Mouse (Mus musculus) intestine, embryonic 16.5 days (tissue): ENCODE data around the gene Snapc4. TPM values are rescaled to one million over a fixed set of nuclear protein-coding genes. Genes with fewer than 3 reads are reported as not detected.

Source experiments
- ATAC-seq: fragments of 200-750 bp; cut with Nextera tagmentation; 2 replicates; pipeline ENCODE4 v1.8.0; 2017; ENCODE audit warnings: moderate TSS enrichment, moderate library complexity
- H3K27ac ChIP-seq: fragments of 300-500 bp; sonication (generic); 2 replicates; pipeline ENCODE4 v1.5.1; 2014; ENCODE audit warnings: mild to moderate bottlenecking, low read length
- H3K27me3 ChIP-seq: fragments of 300-500 bp; sonication (generic); replicated peaks from 2 replicates; pipeline ENCODE4 v1.6.1; 2014; ENCODE audit warnings: low read length, control low read depth, mixed read lengths; ENCODE audit not compliant: control insufficient read depth, insufficient read depth
- H3K36me3 ChIP-seq: fragments of 300-500 bp; sonication (generic); 2 replicates; pipeline ENCODE4 v1.6.1; 2014; ENCODE audit warnings: low read length, control low read depth; ENCODE audit not compliant: control insufficient read depth, insufficient read depth
- H3K4me1 ChIP-seq: fragments of 300-500 bp; sonication (generic); 2 replicates; pipeline ENCODE4 v1.6.1; 2014; ENCODE audit warnings: low read length, control low read depth, mixed read lengths; ENCODE audit not compliant: control insufficient read depth, insufficient read depth
- H3K4me2 ChIP-seq: fragments of 300-500 bp; sonication (generic); 2 replicates; pipeline ENCODE4 v1.6.1; 2014; ENCODE audit warnings: low read depth, low read length, control low read depth
- H3K4me3 ChIP-seq: fragments of 300-500 bp; sonication (generic); 2 replicates; pipeline ENCODE4 v1.5.1; 2014; ENCODE audit warnings: mild to moderate bottlenecking, low read length
- H3K9ac ChIP-seq: fragments of 300-500 bp; sonication (generic); 2 replicates; pipeline ENCODE4 v1.6.1; 2014; ENCODE audit warnings: low read depth, low read length
- H3K9me3 ChIP-seq: fragments of 300-500 bp; sonication (generic); 2 replicates; pipeline ENCODE4 v1.6.1; 2016; ENCODE audit warnings: low read length, control low read depth; ENCODE audit not compliant: control insufficient read depth
- WGBS: fragments of 180-500 bp; shearing (Covaris S2); extraction: QIAGEN DNeasy Blood & Tissue Kit; methylation state at CpG from one replicate; pipeline ENCODE4 v1.1.7; 2014; 5-methylcytosine and 5-hydroxymethylcytosine counted together
- polyA plus RNA-seq: library from polyadenylated mRNA; unstranded; fragments of >200 nt; fragmentation: Nextera tagmentation; extraction: Ambion mirVana; gene quantifications from 2 replicates; pipeline ENCODE4 v1.2.1, GENCODE M21; 2015

Gene Snapc4
- polyA plus RNA-seq, 1 experiment from 2014 or later: 19.1 TPM

DNA sequence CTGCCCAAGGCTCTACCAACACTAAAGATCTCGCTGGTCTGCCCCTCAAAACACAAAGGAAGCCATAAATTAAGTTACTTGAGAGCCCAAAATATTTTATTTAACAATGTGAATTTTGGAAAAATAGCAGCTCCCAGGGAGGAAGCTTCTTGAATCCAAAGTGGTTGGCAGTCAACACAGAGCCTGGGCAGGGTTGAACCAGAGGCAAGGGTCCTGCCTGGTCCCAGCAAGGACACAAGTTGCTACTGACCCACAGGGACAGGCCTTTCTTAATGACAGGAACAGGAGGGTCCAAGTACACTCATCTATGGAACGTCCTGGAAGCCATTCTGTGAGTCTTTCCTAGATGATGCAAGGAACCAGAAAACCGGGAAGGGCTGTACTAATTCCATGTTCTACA, 28.9 kb upstream of the Snapc4 start:
- no peak overlapping the region for H3K27ac ChIP-seq
- no peak for ATAC-seq
- no peaks in the 10 kb centered on the region for H3K27me3 ChIP-seq
- 55% methylated on average over 3 of the region's 3 CpGs for WGBS
- peaks cover 8% of the 10 kb centered on the region for H3K36me3 ChIP-seq
- no peak overlapping the region for H3K9ac ChIP-seq
- no peak overlapping the region for H3K4me2 ChIP-seq
- no peaks in the 10 kb centered on the region for H3K9me3 ChIP-seq
- no peak overlapping the region for H3K4me3 ChIP-seq
- peaks cover 27% of the 10 kb centered on the region for H3K4me1 ChIP-seq

DNA sequence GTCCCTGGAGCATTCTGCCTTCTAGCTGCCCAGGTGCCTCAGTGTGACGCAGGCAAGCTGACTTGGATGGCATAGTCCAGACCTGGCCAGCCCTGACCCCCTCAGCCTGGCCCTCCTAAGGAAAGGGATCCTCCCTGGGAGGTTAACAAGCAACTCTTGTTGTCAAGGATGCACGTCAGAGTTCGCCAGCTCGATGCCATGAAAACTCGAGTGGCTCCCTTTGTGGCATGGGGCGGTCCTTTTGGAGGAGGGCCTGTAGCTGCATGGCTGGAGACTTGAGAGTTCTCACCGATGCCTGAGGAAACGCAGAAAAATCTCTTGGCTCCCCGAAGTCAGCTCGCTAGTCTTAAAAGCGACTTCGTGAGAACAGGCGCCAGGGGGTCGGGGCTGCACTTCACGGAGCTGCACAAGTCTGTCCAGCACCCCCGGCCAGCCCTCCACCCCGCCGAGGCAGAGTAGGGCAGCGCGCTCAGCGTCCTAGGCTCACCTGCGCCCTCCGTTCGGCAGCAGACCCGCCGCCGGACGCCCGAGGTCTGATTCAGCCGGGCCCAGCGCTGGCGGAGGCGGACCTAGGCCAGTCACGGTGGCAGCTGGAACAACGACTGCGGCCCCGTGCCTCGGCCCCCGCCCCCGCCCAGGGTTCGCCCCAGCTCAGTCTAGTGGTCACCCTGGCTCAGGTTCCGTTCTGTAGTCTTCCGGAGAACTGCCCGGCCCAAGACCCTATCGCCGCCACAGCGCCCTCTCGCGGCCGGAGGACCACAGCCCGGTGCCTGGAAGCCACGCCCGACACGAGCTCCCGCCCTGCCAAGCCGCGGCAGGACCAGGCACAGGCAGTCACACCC, 28.3 kb upstream of the Snapc4 start, which contains the start of gene Inpp5e:
TSS of gene Inpp5e (minus strand) at position 689 of the 842 bp plus-strand sequence.
- peak; percentile 97 for ATAC-seq
- Histone ChIP-seq H3K4me3 (peak within 1 kb of the TSS; percentile 84), H3K9me3 (no peaks in the 10 kb centered on the region), H3K27ac (peak within 1 kb of the TSS; percentile 76), H3K27me3 (no peaks in the 10 kb centered on the region), H3K4me2 (peak within 1 kb of the TSS; percentile 92), H3K4me1 (peaks cover 27% of the 10 kb centered on the region), H3K9ac (peak within 1 kb of the TSS; percentile 95), H3K36me3 (peaks cover 8% of the 10 kb centered on the region)
- WGBS: under 1% methylated on average over 57 of the region's 57 CpGs

GRCm38 (mm10) chr2:26403306-26403705, 22.9 kb upstream of the Snapc4 start:
- no peak for ATAC-seq
- Histone ChIP-seq H3K9me3 (no peaks in the 10 kb centered on the region), H3K27me3 (no peaks in the 10 kb centered on the region), H3K4me1 (peaks cover 25% of the 10 kb centered on the region), H3K36me3 (peaks cover 16% of the 10 kb centered on the region; the same call in 1 of the 2 replicates), H3K4me3 (no peak overlapping the region), H3K27ac (no peak overlapping the region), H3K4me2 (no peak overlapping the region), H3K9ac (no peak overlapping the region)
- 79% methylated on average over 8 of the region's 8 CpGs for WGBS

DNA sequence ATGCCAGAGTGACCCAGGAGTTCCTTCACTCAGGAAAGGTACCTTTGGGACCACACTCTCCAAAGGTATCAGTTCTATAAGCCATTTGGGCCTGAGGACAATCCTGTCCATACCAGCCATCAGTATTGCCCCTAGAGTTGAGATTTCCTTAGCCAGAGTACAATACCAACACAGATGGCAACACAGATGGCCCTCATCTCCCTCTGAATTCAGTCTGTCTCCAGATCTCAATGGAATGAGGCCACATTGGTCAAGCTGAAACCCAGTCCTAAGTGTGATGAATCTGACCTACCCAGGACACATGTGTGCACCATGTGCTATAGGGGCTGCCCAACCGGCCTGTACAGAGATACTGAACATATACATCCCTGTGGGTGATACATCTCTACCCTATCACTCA, 21.8 kb upstream of the Snapc4 start:
- Histone ChIP-seq H3K4me1 (peaks cover 15% of the 10 kb centered on the region), H3K27me3 (no peaks in the 10 kb centered on the region), H3K36me3 (peaks cover 20% of the 10 kb centered on the region; the same call in 1 of the 2 replicates), H3K4me2 (no peak overlapping the region), H3K27ac (no peak overlapping the region), H3K4me3 (no peak overlapping the region), H3K9ac (no peak overlapping the region), H3K9me3 (no peaks in the 10 kb centered on the region)
- no peak for ATAC-seq
- WGBS: 83% methylated on average over 1 of the region's 1 CpGs

- 92% methylated on average over 4 of the region's 4 CpGs for WGBS
- peaks cover 23% of the 10 kb centered on the region; the same call in 1 of the 2 replicates for H3K36me3 ChIP-seq
- peaks cover 7% of the 10 kb centered on the region for H3K4me1 ChIP-seq
- H3K4me2 ChIP-seq: no peak overlapping the region
- no peak overlapping the region for H3K27ac ChIP-seq
- no peak for ATAC-seq
- H3K9ac ChIP-seq: no peak overlapping the region
- H3K4me3 ChIP-seq: no peak overlapping the region
- H3K27me3 ChIP-seq: no peaks in the 10 kb centered on the region
- no peaks in the 10 kb centered on the region for H3K9me3 ChIP-seq
Measured at GRCm38 (mm10) chr2:26401023-26401422, 20.6 kb upstream of the Snapc4 start.

DNA sequence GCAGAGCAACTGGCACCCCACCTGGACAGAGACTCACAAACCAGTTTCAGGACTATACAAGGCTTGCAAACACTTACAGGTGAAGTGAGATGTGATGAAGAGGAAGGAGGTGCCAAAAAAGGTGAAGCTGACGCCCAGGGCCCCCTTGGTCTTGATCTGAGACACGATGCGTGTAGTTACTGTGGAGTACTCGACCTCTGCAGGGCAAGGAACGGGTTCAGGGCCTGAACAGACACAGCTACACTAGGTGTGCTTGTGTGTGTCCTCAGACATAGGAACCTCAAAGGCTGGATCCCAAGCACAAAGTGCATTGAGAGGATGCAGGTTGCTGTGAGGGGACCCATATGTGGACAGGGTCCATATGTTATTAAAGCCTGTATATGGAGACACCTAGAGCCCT, 19.8 kb upstream of the Snapc4 start:
- H3K36me3 ChIP-seq: peaks cover 28% of the 10 kb centered on the region
- ATAC-seq: no peak

GRCm38 (mm10) chr2:26399647-26400046, 19.2 kb upstream of the Snapc4 start:
- H3K27me3 ChIP-seq: no peaks in the 10 kb centered on the region
- no peaks in the 10 kb centered on the region for H3K9me3 ChIP-seq
- H3K9ac ChIP-seq: no peak overlapping the region
- no peak overlapping the region for H3K27ac ChIP-seq
- no peak for ATAC-seq
- no peak overlapping the region for H3K4me2 ChIP-seq
- no peak overlapping the region for H3K4me3 ChIP-seq
- peaks cover 33% of the 10 kb centered on the region for H3K36me3 ChIP-seq
- no peaks in the 10 kb centered on the region for H3K4me1 ChIP-seq
- 72% methylated on average over 5 of the region's 5 CpGs for WGBS

More for the DNA sequence above, 19.8 kb upstream of the Snapc4 start:
- no peaks in the 10 kb centered on the region for H3K4me1 ChIP-seq
- 88% methylated on average over 5 of the region's 5 CpGs for WGBS
- H3K27ac ChIP-seq: no peak overlapping the region
- H3K4me3 ChIP-seq: no peak overlapping the region
- no peak overlapping the region for H3K9ac ChIP-seq
- H3K4me2 ChIP-seq: no peak overlapping the region
- H3K9me3 ChIP-seq: no peaks in the 10 kb centered on the region
- no peaks in the 10 kb centered on the region for H3K27me3 ChIP-seq

DNA sequence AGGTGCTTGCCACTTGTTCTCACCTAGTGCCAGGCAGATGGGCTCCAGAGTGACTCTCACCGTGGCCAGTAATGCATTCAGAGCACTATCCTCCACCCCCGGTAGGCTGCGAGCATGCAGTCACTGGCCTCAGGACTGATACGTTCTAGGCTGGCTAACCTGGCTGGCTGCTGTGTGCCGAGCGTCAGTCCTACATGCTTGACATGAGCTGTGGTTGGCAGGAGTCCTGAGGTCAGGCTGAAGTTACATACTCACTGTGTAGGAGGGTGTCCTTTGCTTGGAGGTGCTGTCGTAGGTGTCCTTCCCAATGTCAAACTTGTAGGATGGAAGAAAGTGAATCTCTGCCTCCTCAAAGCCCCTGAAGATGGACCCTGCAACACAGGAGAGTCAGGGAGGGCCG, 18.5 kb upstream of the Snapc4 start:
- Histone ChIP-seq H3K4me3 (no peak overlapping the region), H3K4me1 (no peaks in the 10 kb centered on the region), H3K36me3 (peaks cover 39% of the 10 kb centered on the region), H3K9ac (no peak overlapping the region), H3K9me3 (no peaks in the 10 kb centered on the region), H3K27me3 (no peaks in the 10 kb centered on the region), H3K4me2 (no peak overlapping the region), H3K27ac (no peak overlapping the region)
- 87% methylated on average over 8 of the region's 8 CpGs for WGBS
- no peak for ATAC-seq

GRCm38 (mm10) chr2:26391617-26392016, 11.2 kb upstream of the Snapc4 start:
- H3K4me3 ChIP-seq: no peak overlapping the region
- H3K9ac ChIP-seq: no peak overlapping the region
- peaks cover 15% of the 10 kb centered on the region for H3K4me1 ChIP-seq
- WGBS: 89% methylated on average over 6 of the region's 6 CpGs
- no peaks in the 10 kb centered on the region for H3K27me3 ChIP-seq
- peaks cover 32% of the 10 kb centered on the region for H3K36me3 ChIP-seq
- H3K4me2 ChIP-seq: no peak overlapping the region
- no peak overlapping the region for H3K27ac ChIP-seq
- no peak for ATAC-seq
- H3K9me3 ChIP-seq: no peaks in the 10 kb centered on the region
